Mouse (Mus musculus) spleen, adult 18-20 months (tissue): ENCODE results near the gene Tmem139.
A peak's percentile ranks its signal among the peaks of the same experiment; 100 is the strongest.

ENCODE experiments used
- DNase-seq, 2 experiments: peaks; one replicate each; pipeline ENCODE4 v3.0.0; 2022; ENCODE audit warnings: mixed read lengths in 2 of 2

Tmem139 gene

GRCm38 (mm10) chr6:42261524-42262170 is at the start of gene Tmem139:
TSS of gene Tmem139 (plus strand) at chr6:42261970.
- DNase-seq: no peak

- no peak for DNase-seq
These were observed 46.7 kb upstream of the Tmem139 start, which contains the start of gene Tas2r144 for GRCm38 (mm10) chr6:42215028-42215427. TSS of gene Tas2r144 (plus strand) at chr6:42215328.

GRCm38 (mm10) chr6:42222286-42222685 is 39.5 kb upstream of the Tmem139 start:
- DNase-seq: no peak

- DNase-seq: no peak
These were observed 36.7 kb upstream of the Tmem139 start for GRCm38 (mm10) chr6:42225046-42225445.

- DNase-seq: peak; percentile 21 to 65
These were observed 34.3 kb upstream of the Tmem139 start for GRCm38 (mm10) chr6:42227240-42228101.

- DNase-seq: no peak
These were observed 32.2 kb upstream of the Tmem139 start for GRCm38 (mm10) chr6:42229610-42230009.

GRCm38 (mm10) chr6:42231191-42231590 is 30.6 kb upstream of the Tmem139 start:
- DNase-seq: no peak

GRCm38 (mm10) chr6:42237276-42237805 is 24.4 kb upstream of the Tmem139 start:
- DNase-seq: no peak

- DNase-seq: no peak
These were observed 20.3 kb upstream of the Tmem139 start for GRCm38 (mm10) chr6:42241311-42242045.

- peak; percentile 76 to 78 for DNase-seq
These were observed 15.9 kb upstream of the Tmem139 start, which contains the start of gene Gstk1 for GRCm38 (mm10) chr6:42245711-42246353. TSS of gene Gstk1 (plus strand) at chr6:42245935.

GRCm38 (mm10) chr6:42247173-42247572 is 14.6 kb upstream of the Tmem139 start:
- no peak for DNase-seq

- DNase-seq: no peak
These were observed 13.8 kb upstream of the Tmem139 start for GRCm38 (mm10) chr6:42247981-42248380.

GRCm38 (mm10) chr6:42251791-42252190 is 10.0 kb upstream of the Tmem139 start:
- DNase-seq: no peak

- DNase-seq: no peak
These were observed 8.7 kb upstream of the Tmem139 start for GRCm38 (mm10) chr6:42253103-42253502.

GRCm38 (mm10) chr6:42257303-42257863 is 4.4 kb upstream of the Tmem139 start:
- peak; percentile 48 to 65 for DNase-seq

GRCm38 (mm10) chr6:42260430-42260829 is 1.3 kb upstream of the Tmem139 start:
- DNase-seq: no peak

GRCm38 (mm10) chr6:42264626-42265312 is 3.0 kb downstream of the Tmem139 start, which contains the start of gene Casp2:
TSS of gene Casp2 (plus strand) at chr6:42264985.
- peak; percentile 95 to 96 for DNase-seq

- no peak for DNase-seq
These were observed 3.9 kb downstream of the Tmem139 start for GRCm38 (mm10) chr6:42265391-42266330.

- no peak for DNase-seq
These were observed 9.0 kb downstream of the Tmem139 start for GRCm38 (mm10) chr6:42270817-42271216.

- no peak for DNase-seq
These were observed 14.4 kb downstream of the Tmem139 start for GRCm38 (mm10) chr6:42276151-42276550.
